Mouse (Mus musculus): Measurements from ENCODE around the gene Gng8. TPM values are rescaled to one million over a fixed set of nuclear protein-coding genes. Genes with fewer than 3 reads are reported as not detected.

Gene Gng8
- polyA plus RNA-seq, 1 experiment from 2014 or later, result 2.3 TPM

- Histone ChIP-seq H3K27me3 (replicated peaks) (no peaks in the 10 kb centered on the region), H3K27ac (ENCODE audit: poor library complexity, severe bottlenecking) (no peak overlapping the region), H3K4me3 (no peak overlapping the region), H3K9ac (no peak overlapping the region), H3K4me1 (replicated peaks) (no peaks in the 10 kb centered on the region), H3K4me2 (no peak overlapping the region), H3K36me3 (peaks cover 92% of the 10 kb centered on the region), H3K9me3 (replicated peaks) (no peaks in the 10 kb centered on the region)
- WGBS, result 83% methylated on average over 14 of the region's 14 CpGs
- peak; percentile 43 for ATAC-seq (ENCODE audit: insufficient number of reproducible peaks, low FRiP score)
Observed at GRCm38 (mm10) chr7:16853302-16853831, 38.2 kb upstream of the Gng8 start.

- 33% methylated on average over 17 of the region's 17 CpGs for WGBS
- H3K9me3 ChIP-seq (replicated peaks), result no peaks in the 10 kb centered on the region
- H3K27me3 ChIP-seq (replicated peaks), result no peaks in the 10 kb centered on the region
- H3K9ac ChIP-seq, result no peak overlapping the region
- ATAC-seq (ENCODE audit: insufficient number of reproducible peaks, low FRiP score), result no peak
- 0 out of 2 replicates have a peak overlapping the region, but pooled peaks have one; percentile 14 for H3K4me2 ChIP-seq
- no peak overlapping the region for H3K27ac ChIP-seq (ENCODE audit: poor library complexity, severe bottlenecking)
- H3K36me3 ChIP-seq, result peaks cover 81% of the 10 kb centered on the region
- no peak overlapping the region for H3K4me3 ChIP-seq
- no peaks in the 10 kb centered on the region for H3K4me1 ChIP-seq (replicated peaks)
Observed at GRCm38 (mm10) chr7:16858336-16858735, 33.2 kb upstream of the Gng8 start.

- no peaks in the 10 kb centered on the region for H3K4me1 ChIP-seq (replicated peaks)
- H3K36me3 ChIP-seq, result peaks cover 80% of the 10 kb centered on the region
- H3K27ac ChIP-seq (ENCODE audit: poor library complexity, severe bottlenecking), result no peak overlapping the region
- no peak overlapping the region for H3K9ac ChIP-seq
- no peak overlapping the region for H3K4me2 ChIP-seq
- H3K4me3 ChIP-seq, result no peak overlapping the region
- H3K9me3 ChIP-seq (replicated peaks), result no peaks in the 10 kb centered on the region
- 33% methylated on average over 5 of the region's 5 CpGs for WGBS
- H3K27me3 ChIP-seq (replicated peaks), result no peaks in the 10 kb centered on the region
- no peak for ATAC-seq (ENCODE audit: insufficient number of reproducible peaks, low FRiP score)
Observed at GRCm38 (mm10) chr7:16859902-16860651, 31.5 kb upstream of the Gng8 start.

DNA sequence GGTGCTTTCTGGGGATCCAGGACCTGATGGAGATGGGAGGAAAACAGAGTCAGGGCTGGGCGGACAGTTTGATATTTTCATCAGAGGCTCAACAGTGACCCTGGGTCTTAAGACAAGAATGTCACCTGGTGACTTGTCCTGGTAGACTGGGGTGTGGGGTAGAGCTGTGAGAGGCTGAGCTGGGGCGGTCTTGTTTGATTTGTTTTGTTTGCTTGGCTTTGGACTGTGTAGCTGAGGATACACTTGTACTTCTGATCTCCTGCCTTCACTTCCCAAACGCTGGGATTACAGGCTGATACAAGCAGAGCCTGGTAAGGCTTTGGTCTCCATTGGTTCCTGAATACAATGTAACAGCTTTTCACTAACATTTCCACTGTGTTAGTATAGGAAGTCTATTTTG lies 24.1 kb upstream of the Gng8 start:
- no peak for ATAC-seq (ENCODE audit: insufficient number of reproducible peaks, low FRiP score)
- Histone ChIP-seq H3K9me3 (replicated peaks) (no peaks in the 10 kb centered on the region), H3K36me3 (peaks cover 79% of the 10 kb centered on the region), H3K4me2 (no peak overlapping the region), H3K9ac (no peak overlapping the region), H3K4me1 (replicated peaks) (no peaks in the 10 kb centered on the region), H3K27ac (ENCODE audit: poor library complexity, severe bottlenecking) (no peak overlapping the region), H3K4me3 (no peak overlapping the region), H3K27me3 (replicated peaks) (no peaks in the 10 kb centered on the region)
- WGBS, result 84% methylated on average over 3 of the region's 3 CpGs

- WGBS, result 35% methylated on average over 16 of the region's 16 CpGs
- Histone ChIP-seq H3K36me3 (peaks cover 65% of the 10 kb centered on the region), H3K27ac (ENCODE audit: poor library complexity, severe bottlenecking) (no peak overlapping the region), H3K9ac (0 out of 2 replicates have a peak overlapping the region, but pooled peaks have one; percentile 10), H3K27me3 (replicated peaks) (no peaks in the 10 kb centered on the region), H3K4me2 (peak overlapping the region; percentile 18), H3K9me3 (replicated peaks) (no peaks in the 10 kb centered on the region), H3K4me3 (no peak overlapping the region), H3K4me1 (replicated peaks) (no peaks in the 10 kb centered on the region)
- peak; percentile 57; the same call in 1 of the 2 replicates for ATAC-seq (ENCODE audit: insufficient number of reproducible peaks, low FRiP score)
Observed at GRCm38 (mm10) chr7:16869497-16869896, 22.1 kb upstream of the Gng8 start.

GRCm38 (mm10) chr7:16871600-16871999 lies 20.0 kb upstream of the Gng8 start:
- Histone ChIP-seq H3K27ac (ENCODE audit: poor library complexity, severe bottlenecking) (no peak overlapping the region), H3K4me1 (replicated peaks) (peaks cover 5% of the 10 kb centered on the region), H3K4me2 (no peak overlapping the region), H3K9ac (no peak overlapping the region), H3K4me3 (no peak overlapping the region), H3K9me3 (replicated peaks) (no peaks in the 10 kb centered on the region), H3K36me3 (peaks cover 46% of the 10 kb centered on the region), H3K27me3 (replicated peaks) (no peaks in the 10 kb centered on the region)
- 73% methylated on average over 10 of the region's 10 CpGs for WGBS
- ATAC-seq (ENCODE audit: insufficient number of reproducible peaks, low FRiP score), result no peak

DNA sequence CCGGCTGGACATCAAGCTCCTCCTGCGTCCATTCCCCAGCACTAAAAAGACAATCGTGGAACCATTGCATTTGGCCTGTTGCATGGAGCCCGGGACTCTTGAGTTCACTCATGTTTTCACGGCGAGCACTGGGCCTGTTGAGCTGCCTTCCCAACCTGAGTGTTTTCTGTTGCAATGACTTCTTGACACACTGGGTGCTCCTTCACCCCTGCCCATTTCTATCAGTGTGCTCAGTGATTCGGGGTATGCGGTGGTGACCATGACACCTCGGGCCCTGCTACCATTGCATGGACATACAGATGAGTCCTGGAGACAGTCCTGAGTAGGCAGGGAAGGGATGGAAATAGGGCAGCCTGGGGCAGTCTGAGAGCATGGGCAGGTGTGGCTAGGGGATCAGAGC lies 19.1 kb upstream of the Gng8 start:
- no peak for ATAC-seq (ENCODE audit: insufficient number of reproducible peaks, low FRiP score)
- Histone ChIP-seq H3K36me3 (peaks cover 38% of the 10 kb centered on the region), H3K9me3 (replicated peaks) (no peaks in the 10 kb centered on the region), H3K27ac (ENCODE audit: poor library complexity, severe bottlenecking) (no peak overlapping the region), H3K9ac (no peak overlapping the region), H3K27me3 (replicated peaks) (no peaks in the 10 kb centered on the region), H3K4me2 (no peak overlapping the region), H3K4me3 (no peak overlapping the region), H3K4me1 (replicated peaks) (peaks cover 13% of the 10 kb centered on the region)
- 93% methylated on average over 9 of the region's 9 CpGs for WGBS

- Histone ChIP-seq H3K4me3 (no peak overlapping the region), H3K9me3 (replicated peaks) (no peaks in the 10 kb centered on the region), H3K4me2 (no peak overlapping the region), H3K27me3 (replicated peaks) (no peaks in the 10 kb centered on the region), H3K27ac (ENCODE audit: poor library complexity, severe bottlenecking) (no peak overlapping the region), H3K4me1 (replicated peaks) (peaks cover 14% of the 10 kb centered on the region), H3K36me3 (peaks cover 37% of the 10 kb centered on the region), H3K9ac (no peak overlapping the region)
- WGBS, result 87% methylated on average over 4 of the region's 4 CpGs
- no peak for ATAC-seq (ENCODE audit: insufficient number of reproducible peaks, low FRiP score)
Observed at GRCm38 (mm10) chr7:16873392-16873791, 18.2 kb upstream of the Gng8 start.

GRCm38 (mm10) chr7:16874190-16874589 lies 17.4 kb upstream of the Gng8 start:
- Histone ChIP-seq H3K4me1 (replicated peaks) (peaks cover 16% of the 10 kb centered on the region), H3K27me3 (replicated peaks) (no peaks in the 10 kb centered on the region), H3K9me3 (replicated peaks) (no peaks in the 10 kb centered on the region), H3K4me3 (peak overlapping the region; percentile 87; the same call in 1 of the 2 replicates), H3K9ac (0 out of 2 replicates have a peak overlapping the region, but pooled peaks have one; percentile 4), H3K27ac (ENCODE audit: poor library complexity, severe bottlenecking) (peak overlapping the region; percentile 60), H3K4me2 (peak overlapping the region; percentile 47), H3K36me3 (peaks cover 39% of the 10 kb centered on the region)
- WGBS, result 4% methylated on average over 17 of the region's 17 CpGs
- ATAC-seq (ENCODE audit: insufficient number of reproducible peaks, low FRiP score), result no peak

- peak; percentile 94 for ATAC-seq (ENCODE audit: insufficient number of reproducible peaks, low FRiP score)
- H3K9me3 ChIP-seq (replicated peaks), result no peaks in the 10 kb centered on the region
- H3K4me2 ChIP-seq, result peak overlapping the region; percentile 76
- H3K27ac ChIP-seq (ENCODE audit: poor library complexity, severe bottlenecking), result peak overlapping the region; percentile 89
- H3K4me1 ChIP-seq (replicated peaks), result peaks cover 20% of the 10 kb centered on the region
- peak overlapping the region; percentile 87 for H3K4me3 ChIP-seq
- H3K27me3 ChIP-seq (replicated peaks), result no peaks in the 10 kb centered on the region
- 0 out of 2 replicates have a peak overlapping the region, but pooled peaks have one; percentile 4 for H3K9ac ChIP-seq
- H3K36me3 ChIP-seq, result peaks cover 36% of the 10 kb centered on the region
- under 1% methylated on average over 33 of the region's 33 CpGs for WGBS
Observed at GRCm38 (mm10) chr7:16874756-16875309, 16.8 kb upstream of the Gng8 start.

- H3K9me3 ChIP-seq (replicated peaks), result no peaks in the 10 kb centered on the region
- H3K27me3 ChIP-seq (replicated peaks), result no peaks in the 10 kb centered on the region
- peaks cover 23% of the 10 kb centered on the region for H3K4me1 ChIP-seq (replicated peaks)
- no peak for ATAC-seq (ENCODE audit: insufficient number of reproducible peaks, low FRiP score)
- H3K9ac ChIP-seq, result peak within 1 kb of the TSS; percentile 97
- peak within 1 kb of the TSS; percentile 87 for H3K4me3 ChIP-seq
- 0% methylated on average over 1 of the region's 1 CpGs for WGBS
- H3K4me2 ChIP-seq, result peak within 1 kb of the TSS; percentile 76
- H3K36me3 ChIP-seq, result peaks cover 33% of the 10 kb centered on the region
- peak within 1 kb of the TSS; percentile 89 for H3K27ac ChIP-seq (ENCODE audit: poor library complexity, severe bottlenecking)
Observed at GRCm38 (mm10) chr7:16875310-16875325, 16.5 kb upstream of the Gng8 start, which contains the start of gene Dact3. TSS of gene Dact3 (plus strand) at chr7:16875317.

Data from heart, embryonic 12.5 days (tissue).